Mouse (Mus musculus): Measurements from ENCODE around the gene Trim50.

GRCm38 (mm10) chr5:135410266-135410665, 57.2 kb downstream of the Trim50 start:
- TF ChIP-seq CTCF (conservative IDR thresholded peaks at IDR 0.05; ENCODE audit: low read length), result no peak
- TF ChIP-seq NANOG (IDR thresholded peaks at IDR 0.05; ENCODE audit: borderline replicate concordance, low read length), result no peak
- TF ChIP-seq POU5F1 (IDR thresholded peaks at IDR 0.05; ENCODE audit: borderline replicate concordance, low read length), result no peak

Measured in E14TG2a.4 (cell line).